Mouse (Mus musculus) forelimb bud, embryonic 11.5 days (tissue): ENCODE measurements at regions not wholly inside any gene's neighbourhood (a gene's known extent, or its start where the extent isn't known, plus 50 kb on each side); places are given as distances from the start of the nearest gene placed in this dataset.

Experiments
- DNase-seq: peaks from one replicate; pipeline ENCODE4 v3.0.0-alpha.2; 2012; ENCODE audit warnings: low read depth, low spot score

GRCm38 (mm10) chr8:90503306-90503705 is 155.2 kb upstream of the Tox3 start:
- no peak for DNase-seq

GRCm38 (mm10) chr8:90502879-90503278 is 154.7 kb upstream of the Tox3 start:
- DNase-seq = no peak

- no peak for DNase-seq
Observed at GRCm38 (mm10) chr8:90499315-90499714, 151.2 kb upstream of the Tox3 start.

- peak; percentile 79 for DNase-seq
Observed at GRCm38 (mm10) chr8:90496658-90497163, 148.6 kb upstream of the Tox3 start.

GRCm38 (mm10) chr8:90495943-90496371 is 147.8 kb upstream of the Tox3 start:
- peak; percentile 40 for DNase-seq

- no peak for DNase-seq
Observed at GRCm38 (mm10) chr8:90492521-90493225, 144.5 kb upstream of the Tox3 start.

GRCm38 (mm10) chr8:90491691-90492090 is 143.5 kb upstream of the Tox3 start:
- DNase-seq = no peak

GRCm38 (mm10) chr8:90490734-90491441 is 142.7 kb upstream of the Tox3 start:
- no peak for DNase-seq

- DNase-seq = no peak
Observed at GRCm38 (mm10) chr8:90486556-90486955, 138.4 kb upstream of the Tox3 start.

GRCm38 (mm10) chr8:90478149-90478548 is 130.0 kb upstream of the Tox3 start:
- DNase-seq = no peak

- DNase-seq = no peak
Observed at GRCm38 (mm10) chr8:90474066-90474465, 125.9 kb upstream of the Tox3 start.

GRCm38 (mm10) chr8:90470826-90471225 is 122.7 kb upstream of the Tox3 start:
- DNase-seq = no peak

GRCm38 (mm10) chr8:90463708-90464107 is 115.6 kb upstream of the Tox3 start:
- DNase-seq = no peak

- no peak for DNase-seq
Observed at GRCm38 (mm10) chr8:90455321-90455720, 107.2 kb upstream of the Tox3 start.

- DNase-seq = no peak
Observed at GRCm38 (mm10) chr8:90454130-90454529, 106.0 kb upstream of the Tox3 start.

GRCm38 (mm10) chr8:90441058-90441851 is 93.1 kb upstream of the Tox3 start:
- DNase-seq = no peak

GRCm38 (mm10) chr8:90414021-90414420 is 65.9 kb upstream of the Tox3 start:
- no peak for DNase-seq
